Mouse (Mus musculus): ENCODE results near the gene Lrrc59. TPM values are rescaled to one million over a fixed set of nuclear protein-coding genes. Genes with fewer than 3 reads are reported as not detected.

The Lrrc59 gene
- polyA plus RNA-seq, 1 experiment: 171 TPM

- Histone ChIP-seq H3K27me3 (ENCODE audit: control insufficient read depth, insufficient read depth, low read length, poor library complexity, severe bottlenecking) (no peaks in the 10 kb centered on the region), H3K4me3 (ENCODE audit: low read depth, low read length) (peak overlapping the region; percentile 90), H3K9me3 (replicated peaks; ENCODE audit: control insufficient read depth, insufficient read depth, low read length, poor library complexity, severe bottlenecking) (no peaks in the 10 kb centered on the region), H3K27ac (ENCODE audit: insufficient read depth, low read length) (0 out of 2 replicates have a peak overlapping the region, but pooled peaks have one; percentile 12), H3K36me3 (ENCODE audit: control insufficient read depth, insufficient read depth, low read length, poor library complexity, severe bottlenecking) (peaks cover 20% of the 10 kb centered on the region), H3K9ac (ENCODE audit: low read depth, poor library complexity, severe bottlenecking) (peak overlapping the region; percentile 80), H3K4me1 (ENCODE audit: control insufficient read depth, insufficient read depth, low read length) (no peaks in the 10 kb centered on the region)
- TF ChIP-seq CTCF (IDR thresholded peaks at IDR 0.05; ENCODE audit: low read depth, low read length): no peak
- TF ChIP-seq EP300 (IDR thresholded peaks at IDR 0.05; ENCODE audit: insufficient read depth, low read depth, low read length): no peak
- no peak for TF ChIP-seq POLR2A (IDR thresholded peaks at IDR 0.05; ENCODE audit: insufficient read depth, low read length)
Measured at GRCm38 (mm10) chr11:94629884-94630198, 274 bp downstream of the Lrrc59 start.

GRCm38 (mm10) chr11:94630199-94631011 is 838 bp downstream of the Lrrc59 start:
- H3K36me3 ChIP-seq (ENCODE audit: control insufficient read depth, insufficient read depth, low read length, poor library complexity, severe bottlenecking): peaks cover 26% of the 10 kb centered on the region
- H3K9ac ChIP-seq (ENCODE audit: low read depth, poor library complexity, severe bottlenecking): peak overlapping the region; percentile 80
- H3K27ac ChIP-seq (ENCODE audit: insufficient read depth, low read length): peak overlapping the region; percentile 32
- TF ChIP-seq POLR2A (IDR thresholded peaks at IDR 0.05; ENCODE audit: insufficient read depth, low read length) (no peak), EP300 (IDR thresholded peaks at IDR 0.05; ENCODE audit: insufficient read depth, low read depth, low read length) (no peak), CTCF (IDR thresholded peaks at IDR 0.05; ENCODE audit: low read depth, low read length) (no peak)
- peak overlapping the region; percentile 90 for H3K4me3 ChIP-seq (ENCODE audit: low read depth, low read length)
- H3K4me1 ChIP-seq (ENCODE audit: control insufficient read depth, insufficient read depth, low read length): no peaks in the 10 kb centered on the region
- no peaks in the 10 kb centered on the region for H3K9me3 ChIP-seq (replicated peaks; ENCODE audit: control insufficient read depth, insufficient read depth, low read length, poor library complexity, severe bottlenecking)
- H3K27me3 ChIP-seq (ENCODE audit: control insufficient read depth, insufficient read depth, low read length, poor library complexity, severe bottlenecking): no peaks in the 10 kb centered on the region

GRCm38 (mm10) chr11:94631969-94632368 is 2.4 kb downstream of the Lrrc59 start:
- no peaks in the 10 kb centered on the region for H3K9me3 ChIP-seq (replicated peaks; ENCODE audit: control insufficient read depth, insufficient read depth, low read length, poor library complexity, severe bottlenecking)
- H3K27ac ChIP-seq (ENCODE audit: insufficient read depth, low read length): no peak overlapping the region
- H3K36me3 ChIP-seq (ENCODE audit: control insufficient read depth, insufficient read depth, low read length, poor library complexity, severe bottlenecking): peaks cover 42% of the 10 kb centered on the region
- no peaks in the 10 kb centered on the region for H3K4me1 ChIP-seq (ENCODE audit: control insufficient read depth, insufficient read depth, low read length)
- no peaks in the 10 kb centered on the region for H3K27me3 ChIP-seq (ENCODE audit: control insufficient read depth, insufficient read depth, low read length, poor library complexity, severe bottlenecking)
- no peak overlapping the region for H3K4me3 ChIP-seq (ENCODE audit: low read depth, low read length)
- H3K9ac ChIP-seq (ENCODE audit: low read depth, poor library complexity, severe bottlenecking): no peak overlapping the region
- TF ChIP-seq EP300 (IDR thresholded peaks at IDR 0.05; ENCODE audit: insufficient read depth, low read depth, low read length) (no peak), POLR2A (IDR thresholded peaks at IDR 0.05; ENCODE audit: insufficient read depth, low read length) (no peak), CTCF (IDR thresholded peaks at IDR 0.05; ENCODE audit: low read depth, low read length) (no peak)

- TF ChIP-seq POLR2A (IDR thresholded peaks at IDR 0.05; ENCODE audit: insufficient read depth, low read length): no peak
- TF ChIP-seq EP300 (IDR thresholded peaks at IDR 0.05; ENCODE audit: insufficient read depth, low read depth, low read length): no peak
- no peak for TF ChIP-seq CTCF (IDR thresholded peaks at IDR 0.05; ENCODE audit: low read depth, low read length)
- Histone ChIP-seq H3K4me3 (ENCODE audit: low read depth, low read length) (no peak overlapping the region), H3K9ac (ENCODE audit: low read depth, poor library complexity, severe bottlenecking) (no peak overlapping the region), H3K9me3 (replicated peaks; ENCODE audit: control insufficient read depth, insufficient read depth, low read length, poor library complexity, severe bottlenecking) (no peaks in the 10 kb centered on the region), H3K27me3 (ENCODE audit: control insufficient read depth, insufficient read depth, low read length, poor library complexity, severe bottlenecking) (no peaks in the 10 kb centered on the region), H3K4me1 (ENCODE audit: control insufficient read depth, insufficient read depth, low read length) (no peaks in the 10 kb centered on the region), H3K27ac (ENCODE audit: insufficient read depth, low read length) (no peak overlapping the region), H3K36me3 (ENCODE audit: control insufficient read depth, insufficient read depth, low read length, poor library complexity, severe bottlenecking) (peaks cover 51% of the 10 kb centered on the region)
Measured at GRCm38 (mm10) chr11:94632988-94633387, 3.4 kb downstream of the Lrrc59 start.

GRCm38 (mm10) chr11:94634431-94634830 is 4.9 kb downstream of the Lrrc59 start:
- Histone ChIP-seq H3K36me3 (ENCODE audit: control insufficient read depth, insufficient read depth, low read length, poor library complexity, severe bottlenecking) (peaks cover 65% of the 10 kb centered on the region), H3K4me1 (ENCODE audit: control insufficient read depth, insufficient read depth, low read length) (no peaks in the 10 kb centered on the region), H3K9ac (ENCODE audit: low read depth, poor library complexity, severe bottlenecking) (no peak overlapping the region), H3K4me3 (ENCODE audit: low read depth, low read length) (no peak overlapping the region), H3K27me3 (ENCODE audit: control insufficient read depth, insufficient read depth, low read length, poor library complexity, severe bottlenecking) (no peaks in the 10 kb centered on the region), H3K9me3 (replicated peaks; ENCODE audit: control insufficient read depth, insufficient read depth, low read length, poor library complexity, severe bottlenecking) (no peaks in the 10 kb centered on the region), H3K27ac (ENCODE audit: insufficient read depth, low read length) (no peak overlapping the region)
- TF ChIP-seq EP300 (IDR thresholded peaks at IDR 0.05; ENCODE audit: insufficient read depth, low read depth, low read length) (no peak), POLR2A (IDR thresholded peaks at IDR 0.05; ENCODE audit: insufficient read depth, low read length) (no peak), CTCF (IDR thresholded peaks at IDR 0.05; ENCODE audit: low read depth, low read length) (no peak)

GRCm38 (mm10) chr11:94644461-94645219 is 15.1 kb downstream of the Lrrc59 start:
- Histone ChIP-seq H3K27me3 (ENCODE audit: control insufficient read depth, insufficient read depth, low read length, poor library complexity, severe bottlenecking) (no peaks in the 10 kb centered on the region), H3K4me1 (ENCODE audit: control insufficient read depth, insufficient read depth, low read length) (no peaks in the 10 kb centered on the region), H3K36me3 (ENCODE audit: control insufficient read depth, insufficient read depth, low read length, poor library complexity, severe bottlenecking) (peaks cover 49% of the 10 kb centered on the region), H3K9ac (ENCODE audit: low read depth, poor library complexity, severe bottlenecking) (no peak overlapping the region), H3K4me3 (ENCODE audit: low read depth, low read length) (no peak overlapping the region), H3K27ac (ENCODE audit: insufficient read depth, low read length) (no peak overlapping the region), H3K9me3 (replicated peaks; ENCODE audit: control insufficient read depth, insufficient read depth, low read length, poor library complexity, severe bottlenecking) (no peaks in the 10 kb centered on the region)
- TF ChIP-seq POLR2A (IDR thresholded peaks at IDR 0.05; ENCODE audit: insufficient read depth, low read length): no peak
- TF ChIP-seq EP300 (IDR thresholded peaks at IDR 0.05; ENCODE audit: insufficient read depth, low read depth, low read length): no peak
- no peak for TF ChIP-seq CTCF (IDR thresholded peaks at IDR 0.05; ENCODE audit: low read depth, low read length)

All from ES-Bruce4 (cell line).